Mouse (Mus musculus) left cerebral cortex, adult 8-10 months (tissue): ENCODE measurements around the gene Rbm38. TPM values are rescaled to one million over a fixed set of nuclear protein-coding genes. Genes with fewer than 3 reads are reported as not detected.

Experiments
- DNase-seq, 2 experiments: peaks; one replicate each; pipeline ENCODE4 v3.0.0; 2022; ENCODE audit warnings: low spot score in 2 of 2
- total RNA-seq, 4 experiments: library from RNA; stranded (reverse); gene quantifications; 2 replicates each; pipeline ENCODE4 v1.2.4; 2022

Gene Rbm38
- total RNA-seq, 4 experiments from 2014 or later, result 2.9 to 5.2 (median 3.6) TPM

- no peak for DNase-seq
Observed at GRCm38 (mm10) chr2:173057623-173058022, 37.3 kb downstream of the Rbm38 start.

GRCm38 (mm10) chr2:173058263-173058662 is 38.0 kb downstream of the Rbm38 start:
- DNase-seq, result no peak

GRCm38 (mm10) chr2:173060450-173060849 is 40.2 kb downstream of the Rbm38 start:
- no peak for DNase-seq

- DNase-seq, result no peak
Observed at GRCm38 (mm10) chr2:173061443-173062351, 41.4 kb downstream of the Rbm38 start.

- DNase-seq, result no peak
Observed at GRCm38 (mm10) chr2:173063219-173063618, 42.9 kb downstream of the Rbm38 start.

GRCm38 (mm10) chr2:173064864-173065263 is 44.6 kb downstream of the Rbm38 start:
- no peak for DNase-seq

- DNase-seq, result no peak
Observed at GRCm38 (mm10) chr2:173072948-173073347, 52.6 kb downstream of the Rbm38 start.

- DNase-seq, result no peak
Observed at GRCm38 (mm10) chr2:173073666-173074065, 53.4 kb downstream of the Rbm38 start.

GRCm38 (mm10) chr2:173076921-173077320 is 56.6 kb downstream of the Rbm38 start:
- no peak for DNase-seq

GRCm38 (mm10) chr2:173079766-173080549 is 59.7 kb downstream of the Rbm38 start:
- no peak for DNase-seq

GRCm38 (mm10) chr2:173080785-173081241 is 60.5 kb downstream of the Rbm38 start:
- DNase-seq, result peak; percentile 19 to 48

GRCm38 (mm10) chr2:173082706-173083105 is 62.4 kb downstream of the Rbm38 start:
- no peak for DNase-seq

GRCm38 (mm10) chr2:173083106-173083505 is 62.8 kb downstream of the Rbm38 start:
- DNase-seq, result no peak

- DNase-seq, result no peak
Observed at GRCm38 (mm10) chr2:173083712-173084475, 63.6 kb downstream of the Rbm38 start.

Other genes with a start within 250 kb of the Rbm38 start
- gene Bmp7, start 80.2 kb upstream of the Rbm38 start, total RNA-seq, result 10 to 100 TPM; 13.4 to 14.3 (median 13.9) TPM
- under 1 TPM; 0.32 to 0.59 (median 0.41) TPM for gene Spo11, start 42.8 kb upstream of the Rbm38 start, total RNA-seq
- 10 to 100 TPM; 56.9 to 63.1 (median 62.1) TPM for gene Rae1, start 20.4 kb upstream of the Rbm38 start, total RNA-seq
- under 1 TPM in 1 of 4 experiments, not detected in 3; 0.21 TPM for gene Ctcfl, start 99.0 kb downstream of the Rbm38 start, total RNA-seq
- under 1 TPM in 1 of 4 experiments, not detected in 3; 0.11 TPM for gene Pck1, start 132.6 kb downstream of the Rbm38 start, total RNA-seq
- gene Zbp1, start 198.4 kb downstream of the Rbm38 start, total RNA-seq, result 1 to 10 TPM in 2 of 4 experiments, not detected in 2; 1.4 to 1.7 TPM